Mouse (Mus musculus) urinary bladder, adult 18-20 months (tissue): Measurements from ENCODE around the gene Rps6kb1.

ENCODE experiments used
- DNase-seq, 2 experiments: peaks; one replicate each; pipeline ENCODE4 v3.0.0; 2022; ENCODE audit warnings: low spot score in 2 of 2, mixed read lengths in 2 of 2

Rps6kb1 gene

DNA sequence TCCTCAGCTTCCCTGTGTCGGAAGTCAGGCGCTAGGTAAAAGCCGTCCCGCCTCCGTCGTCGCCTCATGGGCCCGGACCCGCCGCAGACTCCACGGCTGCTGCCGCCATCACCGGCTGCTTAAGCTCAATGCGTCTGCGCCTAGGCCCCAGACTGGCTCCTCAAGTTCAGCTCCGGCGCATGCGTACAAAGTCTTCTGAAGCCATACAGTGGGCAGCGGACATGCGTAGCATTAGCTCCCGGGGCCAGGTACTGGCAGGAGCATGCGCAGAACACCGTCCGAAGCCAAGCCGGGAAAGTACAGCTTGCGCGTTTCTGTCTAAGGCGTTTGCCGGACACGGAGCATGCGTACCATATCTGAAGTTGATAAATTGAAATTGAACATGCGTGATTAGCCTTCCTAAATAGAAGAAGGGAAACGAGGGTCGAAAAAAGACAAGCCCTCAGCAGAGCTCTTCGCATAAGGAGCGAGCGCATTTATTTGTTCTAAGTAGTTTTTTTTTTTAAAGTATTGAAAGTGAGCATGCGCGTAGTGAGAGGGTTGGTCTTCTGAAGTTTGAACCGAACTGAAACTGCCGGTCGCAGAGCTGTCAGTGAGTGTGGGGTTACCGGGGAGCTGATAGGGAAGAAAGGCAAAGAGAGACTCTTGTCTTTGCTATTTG lies at the start of gene Rps6kb1, which contains the start of gene Tubd1:
TSS of gene Rps6kb1 (minus strand) at position 167 of the 661 bp plus-strand sequence.
TSS of gene Tubd1 (plus strand) at position 353 of the 661 bp plus-strand sequence.
- DNase-seq, result peak; percentile 93 to 99

DNA sequence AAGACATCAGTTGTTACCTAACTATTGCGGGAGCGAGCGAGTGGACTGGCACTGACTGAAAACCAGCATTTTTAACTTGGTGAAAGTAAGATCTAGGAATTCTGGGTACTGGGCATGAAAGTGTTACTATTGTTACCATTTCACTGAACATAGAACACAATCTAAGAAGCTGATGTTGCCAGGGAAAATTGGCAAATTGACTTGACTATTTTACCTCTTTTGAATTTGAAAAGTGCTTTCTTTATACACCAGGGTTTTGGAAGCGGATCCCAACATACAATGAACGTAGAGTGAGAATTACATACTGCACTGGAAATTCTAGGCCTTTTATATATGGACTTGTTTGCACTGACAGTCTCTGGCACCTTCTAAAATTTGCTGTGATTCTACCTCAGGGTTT lies 48.8 kb upstream of the Rps6kb1 start:
- no peak for DNase-seq

DNA sequence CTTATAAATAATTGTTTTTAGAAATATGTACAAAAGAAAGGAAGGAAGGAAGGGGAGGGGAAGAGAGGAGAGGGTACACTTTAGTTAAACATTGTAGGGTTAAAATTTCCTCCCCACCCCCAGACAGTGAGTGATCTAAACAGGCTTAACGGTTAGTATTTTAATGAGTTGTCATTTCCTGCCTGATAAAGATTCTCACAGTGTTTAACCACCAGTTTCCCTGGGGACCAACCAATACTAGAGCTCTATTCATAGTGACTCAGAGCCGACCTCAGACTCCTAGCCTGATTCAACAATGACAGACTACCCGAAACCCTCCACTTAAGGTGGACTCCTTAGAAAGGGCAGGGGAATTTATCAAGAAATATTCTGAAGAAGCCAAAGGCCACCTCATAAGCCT lies 48.4 kb upstream of the Rps6kb1 start:
- no peak for DNase-seq

DNA sequence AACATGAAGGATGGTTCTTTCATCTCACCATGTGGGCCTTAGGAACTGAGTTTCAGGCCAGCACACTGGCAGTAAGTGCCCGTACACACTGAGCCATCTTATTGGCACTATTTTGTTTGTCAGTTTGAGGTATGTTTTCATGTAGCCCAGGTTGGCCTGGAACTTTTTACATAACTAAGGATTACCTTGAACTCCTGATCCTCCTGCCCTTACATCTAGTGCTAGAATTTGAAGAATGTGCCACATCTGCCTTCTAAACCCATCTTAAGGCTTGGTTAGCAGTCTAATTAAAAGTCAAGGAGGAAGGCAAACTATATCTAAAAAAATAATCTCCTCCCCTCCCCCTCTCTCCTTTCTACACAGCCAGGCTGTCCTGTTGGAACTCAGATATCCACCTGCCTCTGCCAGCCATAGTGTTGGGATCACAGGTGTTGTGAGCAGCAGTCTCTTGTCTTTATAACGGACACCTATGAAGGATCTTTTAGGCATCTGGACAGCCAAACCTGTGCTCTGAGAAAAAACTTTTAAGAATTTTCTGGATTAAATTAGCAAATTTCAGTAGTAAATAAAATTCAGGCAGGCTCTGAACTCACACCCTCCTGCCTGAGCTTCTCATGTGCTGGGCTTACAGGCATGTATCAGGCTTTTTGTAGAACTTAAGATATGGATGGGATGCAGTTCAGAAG lies 47.5 kb upstream of the Rps6kb1 start:
- DNase-seq, result no peak

DNA sequence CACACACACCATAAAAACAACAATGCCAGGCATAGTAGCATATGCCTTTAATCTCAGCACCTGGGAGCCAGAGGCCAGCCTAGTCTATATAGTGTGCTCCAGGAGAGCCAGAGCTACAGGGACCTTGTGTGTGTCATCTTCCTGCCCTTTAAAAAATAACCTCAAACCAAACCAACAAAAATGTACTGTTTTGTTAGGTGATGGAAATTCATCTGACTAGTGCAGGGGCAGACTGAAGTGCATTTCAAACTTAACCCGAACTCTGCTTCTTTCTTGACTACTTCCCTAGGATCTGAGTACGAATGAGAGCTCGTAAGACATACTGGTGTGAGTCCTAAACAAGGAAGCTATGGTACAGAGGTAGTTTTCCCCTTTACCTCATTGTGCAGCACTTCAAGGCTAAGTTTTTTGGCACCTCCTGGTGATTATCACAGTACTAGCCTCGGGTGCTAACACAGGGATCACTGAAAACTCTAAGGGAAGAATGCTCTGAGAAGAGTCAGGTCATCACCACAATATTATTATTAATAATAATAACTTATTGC lies 46.8 kb upstream of the Rps6kb1 start:
- DNase-seq, result no peak

DNA sequence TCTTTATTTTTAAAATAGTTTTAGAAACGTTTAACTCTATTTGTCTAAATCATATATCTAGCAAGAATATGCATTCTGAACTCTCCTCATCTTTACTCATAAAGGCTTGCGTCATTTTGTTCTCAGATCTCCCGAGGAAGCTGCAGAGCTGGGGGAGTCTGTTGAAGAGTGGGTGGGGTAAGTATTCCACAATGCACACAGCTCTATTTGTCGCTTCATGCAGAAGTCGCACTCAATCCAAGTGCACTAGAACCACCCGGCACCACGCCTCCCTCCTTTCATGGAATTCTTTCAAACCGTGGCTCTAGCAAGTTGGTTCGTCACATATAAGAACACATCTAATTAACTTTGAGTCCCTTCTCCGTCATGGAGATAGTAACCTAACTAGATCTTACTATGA lies 46.0 kb upstream of the Rps6kb1 start:
- DNase-seq, result no peak

DNA sequence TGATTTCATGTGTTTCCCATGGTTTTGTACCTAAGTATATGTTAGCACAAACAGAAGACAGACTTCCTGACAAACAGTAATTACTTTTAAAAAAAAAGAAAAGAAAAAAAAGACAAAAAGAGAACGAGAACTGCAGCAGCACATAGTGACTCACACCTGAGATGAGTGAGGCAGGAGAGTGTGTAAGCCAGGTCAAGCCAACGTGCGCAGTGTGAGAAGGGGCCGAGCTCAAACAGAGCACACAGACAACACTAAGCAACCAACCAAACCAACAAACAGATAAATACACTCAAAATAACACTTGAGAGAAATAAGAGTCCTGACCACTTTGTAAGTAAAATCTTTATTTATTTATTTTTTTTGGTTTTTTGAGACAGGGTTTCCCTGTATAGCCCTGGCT lies 45.5 kb upstream of the Rps6kb1 start:
- DNase-seq, result no peak

DNA sequence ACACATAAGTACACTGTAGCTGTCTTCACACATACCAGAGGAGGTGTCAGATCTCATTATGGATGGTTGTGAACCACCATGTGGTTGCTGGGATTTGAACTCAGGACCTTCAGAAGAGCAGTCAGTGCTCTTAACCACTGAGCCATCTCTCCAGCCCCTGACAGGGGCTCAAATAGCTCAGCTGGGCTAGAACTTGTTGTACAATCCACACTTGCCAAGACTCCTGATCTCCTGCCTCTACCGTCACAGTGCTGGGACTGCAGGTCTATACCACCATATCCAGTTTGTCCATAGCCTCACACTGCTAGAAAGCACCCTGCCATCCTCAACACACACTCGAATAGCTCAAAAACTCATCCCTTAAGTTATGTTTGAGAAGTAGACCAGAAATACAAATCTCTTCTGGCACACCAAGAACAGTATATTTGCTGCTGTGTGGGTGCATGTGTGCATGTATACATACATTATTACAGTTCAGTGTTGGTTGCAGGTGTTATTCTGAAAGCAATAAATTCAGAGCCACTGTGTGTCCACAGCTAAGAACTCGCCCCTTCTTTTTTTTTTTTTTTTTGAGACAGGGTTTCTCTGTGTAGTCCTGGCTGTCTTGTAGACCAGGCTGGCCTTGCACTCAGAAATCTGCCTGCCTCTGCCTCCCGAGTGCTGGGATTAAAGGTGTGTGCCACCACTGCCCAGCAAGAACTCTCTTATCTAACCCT lies 44.1 kb upstream of the Rps6kb1 start:
- no peak for DNase-seq

DNA sequence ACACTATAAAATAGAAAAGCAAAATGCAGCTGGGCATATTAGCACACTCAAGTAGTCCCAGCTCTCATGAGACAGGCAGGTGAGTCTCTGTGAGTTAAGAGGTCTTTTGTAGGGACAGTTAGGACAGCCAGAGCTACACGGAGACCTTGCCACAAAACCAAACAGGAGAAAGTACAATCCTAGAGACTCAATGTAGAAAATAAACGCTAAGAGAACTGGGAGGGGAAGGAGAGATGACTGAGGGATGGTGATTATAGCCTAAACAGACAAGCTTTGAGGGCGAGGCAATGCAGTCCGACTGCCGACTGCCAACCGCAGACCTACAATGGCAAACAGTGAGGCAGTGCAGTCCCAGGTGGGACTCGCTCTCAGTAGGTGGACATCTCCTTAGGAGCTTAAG lies 43.2 kb upstream of the Rps6kb1 start:
- no peak for DNase-seq

DNA sequence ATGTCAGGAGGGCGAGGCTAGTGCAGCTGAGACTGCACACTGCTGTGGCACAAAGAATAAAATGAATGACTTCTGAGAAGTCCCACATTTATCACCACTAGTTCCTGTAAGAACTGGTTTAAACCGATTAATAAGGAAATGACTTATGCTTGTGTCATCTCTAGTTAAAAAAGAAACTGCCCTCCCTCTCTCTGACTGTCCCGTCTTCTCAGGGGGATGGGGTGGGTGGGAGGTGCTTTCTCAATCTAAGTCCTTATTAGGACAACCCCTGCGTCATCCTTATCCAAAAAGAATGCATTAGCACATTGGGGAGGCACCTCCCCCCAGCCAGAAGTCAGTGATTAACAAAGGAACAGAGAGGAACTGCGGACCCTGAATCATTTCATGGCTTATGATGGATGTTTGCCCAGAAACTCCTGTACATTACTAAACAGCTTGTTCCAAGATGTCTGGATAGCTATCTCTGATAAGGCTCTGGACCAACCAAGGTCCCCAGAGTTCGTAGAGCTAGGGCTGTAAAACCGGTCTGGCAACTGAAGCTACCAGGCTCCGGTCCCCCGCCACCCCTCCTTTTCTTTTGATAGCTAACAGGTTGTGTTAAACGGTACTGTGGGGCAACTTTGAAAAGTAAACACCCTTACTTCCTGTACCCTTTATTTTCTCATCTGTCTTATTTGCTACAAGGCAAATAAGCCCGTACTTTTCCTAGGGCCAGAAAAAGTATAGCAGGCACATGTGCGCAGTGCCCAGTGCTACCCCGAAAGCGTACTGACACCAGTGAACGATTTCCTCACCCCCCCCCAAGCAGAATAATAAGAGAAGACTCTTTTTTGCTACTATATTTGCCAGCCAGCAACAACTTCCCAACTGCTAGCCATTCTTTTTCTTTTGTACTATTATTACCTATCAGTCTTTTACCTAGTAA lies 42.5 kb upstream of the Rps6kb1 start:
- DNase-seq, result peak in 1 of 2 experiments; percentile 82

DNA sequence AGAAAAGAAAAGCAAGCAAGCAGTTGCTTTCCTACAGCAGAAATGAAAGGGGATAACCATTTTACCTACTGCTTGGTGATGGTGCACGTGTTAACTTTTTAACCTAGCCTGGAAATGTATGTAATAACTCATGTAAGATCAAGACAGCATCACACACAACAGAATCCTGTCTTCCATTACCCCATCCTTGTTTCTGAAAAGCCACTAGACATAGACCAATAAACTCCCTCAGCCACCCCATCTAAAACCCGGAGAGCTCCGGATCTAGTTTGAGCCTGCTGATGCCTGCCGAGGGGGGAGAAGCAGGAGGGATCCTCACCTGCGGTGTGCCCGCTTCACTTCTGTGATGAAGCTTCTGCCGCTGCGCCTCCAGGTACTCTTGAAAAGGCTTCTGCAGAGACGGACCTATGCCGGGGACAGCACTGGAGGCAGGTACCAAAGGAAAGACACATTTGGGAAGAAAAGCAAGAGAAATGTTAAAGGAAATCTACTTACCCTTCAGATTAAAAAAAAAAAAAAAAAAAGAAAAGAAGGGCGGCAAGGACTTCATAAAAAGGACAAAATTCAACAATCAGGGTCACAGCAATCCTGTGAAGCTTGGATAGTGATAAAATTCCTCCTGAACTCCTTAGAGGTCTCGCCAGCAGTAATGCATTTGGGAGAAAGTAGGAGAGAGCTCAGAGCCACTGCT lies 41.7 kb upstream of the Rps6kb1 start:
- no peak for DNase-seq

DNA sequence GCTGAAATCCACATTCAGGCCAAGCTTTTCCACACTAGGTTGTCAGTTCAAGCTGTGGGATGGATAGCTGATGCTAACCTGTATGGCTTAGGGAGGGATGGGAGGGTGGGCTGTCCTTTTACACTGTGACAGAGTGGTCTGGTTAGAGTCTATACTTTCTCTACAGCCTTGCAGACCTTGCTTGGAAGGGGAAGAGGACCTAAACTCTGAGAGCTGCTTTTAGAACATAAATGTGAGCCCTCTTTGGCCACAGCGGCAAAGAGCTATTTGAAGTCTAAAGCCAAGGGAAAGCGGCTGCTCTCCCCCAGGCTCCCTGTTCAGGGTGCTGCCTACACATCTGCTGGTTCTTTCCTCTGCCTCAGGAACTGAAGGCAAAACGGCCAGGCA lies 41.0 kb upstream of the Rps6kb1 start:
- DNase-seq, result no peak

DNA sequence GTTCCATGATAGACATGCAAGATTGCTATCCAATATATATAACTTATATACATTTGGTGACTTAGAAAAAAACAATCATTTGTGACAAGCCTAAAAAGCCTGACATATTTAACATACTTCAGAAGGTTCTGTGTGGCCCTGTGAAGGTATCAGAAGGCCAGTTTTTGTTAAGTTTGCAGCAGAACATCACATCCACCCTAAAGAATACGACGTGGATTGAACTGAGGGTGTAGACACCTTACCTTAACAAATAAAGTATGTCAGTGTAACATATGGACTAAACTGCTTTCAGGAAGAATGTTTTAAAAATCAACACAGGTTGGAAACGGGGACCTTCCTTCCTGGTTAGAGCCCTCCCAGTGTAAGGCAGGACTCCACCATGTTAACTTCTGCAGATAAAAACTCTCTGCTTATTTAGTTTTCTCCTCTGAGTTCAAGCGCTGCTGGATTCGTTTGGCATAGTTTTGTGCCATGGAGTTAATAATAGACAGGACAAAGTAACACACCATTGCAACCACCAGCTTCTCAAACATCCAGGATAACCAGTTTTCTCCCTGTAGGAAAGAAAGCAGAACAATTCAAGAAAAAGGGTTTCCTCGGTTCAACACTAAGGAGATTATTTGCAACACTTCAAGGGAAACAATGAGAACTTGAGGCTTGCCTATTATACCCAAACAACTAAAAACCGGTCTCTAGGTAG lies 40.4 kb upstream of the Rps6kb1 start:
- DNase-seq, result no peak

DNA sequence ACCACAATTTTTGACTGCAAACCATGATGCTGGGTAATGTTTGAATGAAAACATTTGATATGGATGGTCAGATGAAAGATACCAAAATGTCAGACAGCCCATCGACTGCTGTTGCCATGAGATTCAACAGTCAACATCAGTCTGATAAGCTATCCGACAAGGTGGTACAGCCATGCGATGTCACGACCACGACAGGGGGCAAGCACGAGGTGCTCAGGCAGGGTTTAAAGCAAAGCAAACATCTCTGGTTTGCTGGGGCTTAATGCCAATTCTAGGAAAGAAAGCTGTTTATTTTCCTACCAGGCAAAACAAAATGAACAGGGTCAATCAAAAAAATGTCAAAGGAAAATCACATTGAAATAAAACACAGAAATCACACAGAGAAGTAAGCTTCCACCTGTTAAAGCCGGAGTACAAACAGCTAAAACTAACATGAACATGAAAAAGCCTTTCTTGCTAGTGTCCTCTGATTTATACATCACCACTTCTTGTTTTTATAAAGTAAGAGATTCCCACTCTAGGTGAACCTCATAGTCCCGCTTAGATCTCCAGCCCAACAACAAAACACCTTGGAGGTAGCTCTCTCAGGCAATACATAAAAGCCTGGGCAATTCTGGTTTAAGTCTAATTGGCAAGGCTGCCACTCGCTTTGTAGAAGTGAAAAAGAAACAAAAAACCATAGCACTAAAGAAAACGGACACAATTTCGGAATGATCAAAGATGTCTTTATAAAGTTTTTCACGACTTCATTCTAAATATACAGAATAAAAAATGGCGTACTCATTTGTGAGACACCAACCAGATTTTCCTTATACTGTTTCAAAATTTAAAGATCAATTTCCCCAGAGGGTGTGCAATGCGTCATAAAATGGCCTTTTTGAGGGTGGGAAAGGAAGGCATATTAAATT lies 39.6 kb upstream of the Rps6kb1 start:
- DNase-seq, result no peak

DNA sequence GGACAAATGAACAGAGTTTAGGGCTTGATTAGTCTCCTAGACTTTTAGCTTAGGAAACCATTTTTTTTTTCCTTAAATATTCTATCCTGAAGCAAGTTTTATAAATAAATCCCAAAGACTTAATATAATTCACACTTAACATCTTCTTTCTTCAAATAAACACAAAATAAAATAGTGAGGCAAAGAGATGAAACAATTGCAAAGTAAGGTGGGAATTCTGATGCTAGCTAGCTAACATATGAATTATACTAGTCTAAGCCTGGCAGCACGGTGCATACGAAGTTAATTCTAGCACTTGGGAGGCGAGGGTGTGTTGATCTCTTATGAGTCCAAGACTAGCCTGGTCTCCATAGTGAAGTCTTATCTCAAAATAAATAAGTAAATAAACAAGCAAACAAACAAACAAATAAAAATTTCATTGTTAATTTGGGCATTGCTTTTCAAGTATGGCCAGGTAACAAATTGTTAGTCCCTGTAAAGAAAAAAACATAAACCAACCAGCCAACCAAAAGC lies 38.8 kb upstream of the Rps6kb1 start:
- DNase-seq, result no peak

DNA sequence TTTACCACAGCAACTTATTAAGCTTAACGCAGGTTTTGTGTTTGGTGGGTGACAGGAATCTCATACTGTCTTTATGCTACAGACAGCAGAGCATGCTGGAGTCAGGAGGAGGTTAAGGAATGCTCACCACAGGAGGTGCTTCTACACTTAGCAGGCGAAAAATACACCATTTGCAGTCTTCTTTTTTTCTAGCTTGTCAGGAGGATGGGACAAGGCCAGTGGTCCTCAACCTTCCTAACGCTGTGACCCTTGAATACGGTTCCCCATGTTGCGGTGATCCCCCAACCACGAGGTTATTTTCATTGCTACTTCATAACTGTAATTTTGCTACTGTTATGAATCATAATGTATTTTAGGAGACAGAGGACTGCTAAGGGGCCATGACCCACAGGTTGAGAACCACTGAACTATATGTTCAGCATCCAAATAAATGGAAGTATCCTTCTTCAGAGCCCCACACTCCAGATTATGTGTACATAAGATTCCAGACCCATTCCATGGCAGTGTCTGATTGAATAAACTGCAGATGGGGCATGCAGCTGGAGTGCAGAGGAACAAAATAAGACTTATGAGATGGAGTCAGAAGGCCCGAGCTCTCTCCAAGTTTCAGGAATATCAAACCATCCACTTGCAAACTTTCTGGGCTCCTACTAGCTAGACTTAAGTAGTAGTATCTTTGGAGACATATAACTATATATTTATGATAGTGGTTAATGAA lies 38.1 kb upstream of the Rps6kb1 start:
- DNase-seq, result no peak

DNA sequence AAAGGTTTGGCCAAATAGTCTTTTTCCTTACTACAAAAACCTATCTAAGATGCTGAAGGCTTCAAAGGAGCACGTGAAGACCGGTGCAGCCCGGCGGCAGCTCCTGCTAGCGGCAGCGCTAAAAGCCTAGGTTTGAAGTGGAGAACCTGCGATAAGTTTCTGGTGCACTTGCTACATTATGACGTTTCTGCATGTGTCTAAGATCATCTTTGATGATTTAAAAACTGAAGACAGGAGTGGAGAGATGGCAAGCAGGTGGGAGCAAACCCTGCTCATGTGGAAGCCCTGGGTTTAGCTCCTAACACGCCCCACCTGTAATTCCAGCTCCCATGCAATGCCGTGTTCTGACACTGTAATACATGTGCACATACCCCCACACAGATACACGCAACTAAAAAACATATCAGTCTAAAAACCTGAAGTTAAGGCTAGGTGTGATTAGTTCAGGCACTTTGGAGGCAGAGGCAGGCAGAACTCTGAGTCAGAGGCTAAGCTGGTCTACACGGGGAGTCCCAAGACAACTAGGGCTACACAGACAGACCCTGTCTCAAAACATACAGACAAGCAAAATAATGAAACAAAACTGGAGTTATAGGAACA lies 37.4 kb upstream of the Rps6kb1 start:
- DNase-seq, result no peak

DNA sequence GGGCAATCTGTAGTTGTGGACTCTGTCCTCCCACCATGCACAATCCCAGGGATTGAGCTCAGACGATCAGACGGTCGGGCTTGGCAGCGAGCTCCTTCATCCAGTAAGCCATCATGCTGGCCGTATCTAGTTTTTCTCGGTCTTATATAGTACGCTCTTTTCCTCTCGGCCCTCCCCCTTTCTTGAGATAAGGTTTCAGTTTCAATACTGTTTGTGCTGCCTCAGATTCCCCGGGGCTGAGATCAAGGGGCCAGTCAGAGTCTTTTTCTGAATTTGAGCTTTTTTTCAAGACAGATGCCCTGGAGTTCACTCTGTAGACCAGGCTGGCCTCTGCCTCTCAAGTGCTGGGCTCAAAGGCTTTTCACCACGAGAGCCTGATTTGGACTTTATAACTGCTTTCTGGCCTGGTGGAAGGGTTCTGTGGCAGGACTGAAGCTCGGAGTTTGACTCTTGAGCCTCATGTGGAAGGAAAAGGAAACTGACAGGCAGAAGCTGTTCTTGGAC lies 36.7 kb upstream of the Rps6kb1 start:
- DNase-seq, result no peak
